Mouse (Mus musculus) adrenal gland, postnatal 25 days (tissue): ENCODE data around the gene Pcx. TPM values are rescaled to one million over a fixed set of nuclear protein-coding genes. Genes with fewer than 3 reads are reported as not detected.
A peak's percentile ranks its signal among the peaks of the same experiment; 100 is the strongest.

Experiments used
- DNase-seq: peaks from one replicate; pipeline ENCODE4 v3.0.0; 2021; ENCODE audit warnings: mixed read lengths
- total RNA-seq: library from RNA; stranded (reverse); gene quantifications from 2 replicates; pipeline ENCODE4 v1.2.3, GENCODE M21; 2021

Gene Pcx
- total RNA-seq, 1 experiment from 2014 or later, result 620 TPM

GRCm38 (mm10) chr19:4548305-4548883 is 38.1 kb downstream of the Pcx start:
- peak; percentile 17 for DNase-seq

GRCm38 (mm10) chr19:4554248-4554647 is 44.0 kb downstream of the Pcx start:
- no peak for DNase-seq

- DNase-seq, result no peak
These were observed 44.8 kb downstream of the Pcx start for GRCm38 (mm10) chr19:4555086-4555485.

DNA sequence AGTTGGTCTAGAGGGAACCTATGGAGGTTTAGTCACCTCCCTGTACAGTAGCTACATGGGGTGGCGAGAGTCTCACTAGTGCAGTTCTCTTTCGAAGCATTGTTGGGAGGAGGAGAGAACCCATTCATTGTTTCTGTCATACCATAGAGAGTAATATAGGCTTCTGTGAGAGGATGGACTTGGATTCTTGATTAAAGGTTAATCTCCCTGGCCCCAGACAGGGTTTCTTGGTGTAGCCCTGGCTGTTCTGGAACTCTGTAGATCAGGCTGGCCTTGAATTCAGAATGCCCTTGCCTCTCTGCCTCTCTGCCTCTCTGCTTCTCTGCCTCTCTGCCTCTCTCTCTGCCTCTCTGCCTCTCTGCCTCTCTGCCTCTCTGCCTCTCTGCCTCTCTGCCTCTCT is 46.5 kb downstream of the Pcx start:
- no peak for DNase-seq

- DNase-seq, result peak; percentile 54
These were observed 47.7 kb downstream of the Pcx start for GRCm38 (mm10) chr19:4557796-4558569.

DNA sequence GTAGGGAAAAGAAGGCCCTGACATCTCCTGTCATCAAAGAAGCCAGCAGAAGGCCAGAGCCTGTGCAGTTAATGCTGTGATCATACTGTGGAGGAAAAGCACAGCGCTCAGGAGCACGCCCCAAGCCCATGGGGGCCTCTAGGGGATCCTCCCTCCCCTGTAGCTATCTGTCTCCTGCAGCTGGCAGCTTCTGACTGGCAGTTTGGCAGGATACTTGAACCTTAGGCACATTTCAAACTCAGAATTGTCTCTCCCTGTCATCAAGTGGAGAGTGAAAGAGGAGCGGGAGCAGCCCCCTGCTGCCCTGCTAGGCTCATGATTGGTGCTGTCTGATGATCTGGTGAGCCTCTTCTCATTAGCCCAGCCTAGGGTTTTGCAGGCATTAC is 48.3 kb downstream of the Pcx start:
- DNase-seq, result no peak

DNA sequence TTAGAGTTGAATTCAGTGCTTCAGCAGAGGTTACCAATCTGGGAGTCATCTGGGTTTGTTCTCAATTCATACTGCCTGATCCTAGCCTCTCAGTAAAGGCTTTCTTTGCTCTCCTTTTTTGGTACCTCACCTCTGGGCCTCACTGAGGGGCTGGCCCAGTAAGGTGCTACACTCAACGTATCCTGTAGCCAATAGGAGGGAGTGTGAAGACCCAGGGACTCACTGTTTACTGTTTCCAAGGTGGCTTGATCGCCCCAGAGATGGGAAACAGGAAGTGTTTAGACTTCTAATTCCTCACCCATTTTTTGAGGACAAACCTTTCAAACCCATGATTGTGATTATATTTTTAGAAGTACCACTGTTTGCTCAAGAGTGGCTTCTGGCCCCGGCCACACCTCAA is 48.7 kb downstream of the Pcx start:
- DNase-seq, result no peak

- DNase-seq, result no peak
These were observed 49.3 kb downstream of the Pcx start for GRCm38 (mm10) chr19:4559588-4559987.

DNA sequence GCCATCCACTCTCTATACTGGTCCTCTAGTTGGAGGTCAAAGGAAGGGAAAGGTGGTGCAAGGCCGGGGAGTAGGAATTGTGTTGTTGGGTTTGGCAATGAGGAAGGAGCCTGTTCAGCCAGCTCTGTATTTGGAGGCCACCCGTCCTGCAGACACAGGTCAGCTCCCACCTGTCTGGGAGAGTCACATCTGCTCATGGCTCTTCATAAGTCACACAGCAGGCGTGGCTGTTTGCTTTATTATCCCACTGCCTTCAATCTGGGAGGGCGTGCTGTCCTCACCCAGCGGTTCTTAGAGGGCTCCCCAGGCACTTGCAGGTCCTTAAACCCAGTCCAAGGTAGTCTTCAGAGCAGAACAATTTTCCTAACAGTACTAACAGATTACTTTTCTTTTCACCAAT is 49.9 kb downstream of the Pcx start:
- no peak for DNase-seq

GRCm38 (mm10) chr19:4565678-4566077 is 55.4 kb downstream of the Pcx start:
- DNase-seq, result no peak

GRCm38 (mm10) chr19:4566880-4567279 is 56.6 kb downstream of the Pcx start:
- DNase-seq, result no peak

GRCm38 (mm10) chr19:4567665-4568064 is 57.4 kb downstream of the Pcx start:
- DNase-seq, result no peak

- DNase-seq, result no peak
These were observed 58.6 kb downstream of the Pcx start for GRCm38 (mm10) chr19:4568832-4569231.

GRCm38 (mm10) chr19:4569356-4570236 is 59.3 kb downstream of the Pcx start:
- no peak for DNase-seq

DNA sequence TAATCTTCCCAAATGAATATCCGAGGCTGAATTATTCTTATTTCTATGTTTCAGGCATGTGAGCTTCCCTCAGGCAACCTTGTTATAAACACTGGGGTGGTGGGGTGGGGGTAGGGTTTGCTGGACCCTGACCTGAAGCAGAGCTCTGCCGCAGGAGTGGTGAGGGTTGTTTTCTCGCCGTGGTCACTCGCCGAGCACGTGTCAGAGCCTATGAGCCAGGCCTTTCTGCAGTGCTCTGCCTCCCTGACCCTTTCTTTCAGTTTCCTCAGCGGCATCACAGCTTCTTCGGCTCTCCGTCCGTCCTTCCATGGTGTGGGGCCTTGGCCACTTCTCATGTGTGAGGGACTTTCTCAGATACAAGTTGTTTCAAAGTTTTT is 60.0 kb downstream of the Pcx start:
- DNase-seq, result no peak

- no peak for DNase-seq
These were observed 60.5 kb downstream of the Pcx start for GRCm38 (mm10) chr19:4570815-4571214.

DNA sequence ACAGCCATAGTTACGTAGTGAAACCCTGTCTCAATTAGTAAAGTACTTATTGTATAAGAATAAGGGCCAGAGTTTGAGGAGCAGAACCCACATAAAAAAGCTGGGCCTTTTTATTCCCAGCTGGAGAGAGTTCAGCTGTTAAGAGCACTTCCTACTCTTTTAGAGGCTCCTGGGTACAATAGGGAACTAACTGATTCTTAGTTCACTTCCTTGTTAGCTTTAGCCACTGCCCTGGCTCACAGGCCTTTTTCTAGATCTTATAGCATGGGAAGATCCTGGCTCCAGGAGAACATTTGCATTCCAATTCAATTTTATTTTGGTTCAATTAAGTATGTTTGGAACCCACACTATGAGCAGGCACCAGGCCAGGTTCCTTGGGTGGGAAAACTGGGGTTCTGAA is 61.4 kb downstream of the Pcx start:
- DNase-seq, result no peak

GRCm38 (mm10) chr19:4572061-4572460 is 61.8 kb downstream of the Pcx start:
- DNase-seq, result no peak

GRCm38 (mm10) chr19:4572467-4572866 is 62.2 kb downstream of the Pcx start:
- no peak for DNase-seq

DNA sequence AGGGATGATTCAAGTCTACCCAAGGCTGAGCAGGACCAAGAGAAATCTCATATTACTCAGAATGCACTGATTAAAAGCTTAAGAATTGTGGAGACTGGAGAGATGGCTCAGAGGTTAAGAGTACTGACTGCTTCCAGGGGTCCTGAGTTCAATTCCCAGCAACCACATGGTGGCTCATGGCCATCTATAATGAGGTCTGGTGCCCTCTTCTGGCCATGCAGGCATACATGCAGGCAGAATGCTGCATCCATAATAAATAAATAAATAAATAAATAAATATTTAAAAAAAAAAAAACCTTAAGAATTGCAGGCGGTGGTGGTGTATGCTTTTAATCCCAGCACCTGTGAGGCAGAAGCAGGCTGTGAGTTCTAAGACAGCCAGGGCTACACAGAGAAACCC is 63.0 kb downstream of the Pcx start:
- no peak for DNase-seq

- no peak for DNase-seq
These were observed 68.5 kb downstream of the Pcx start for GRCm38 (mm10) chr19:4578799-4579198.

GRCm38 (mm10) chr19:4579296-4579695 is 69.0 kb downstream of the Pcx start:
- no peak for DNase-seq

DNA sequence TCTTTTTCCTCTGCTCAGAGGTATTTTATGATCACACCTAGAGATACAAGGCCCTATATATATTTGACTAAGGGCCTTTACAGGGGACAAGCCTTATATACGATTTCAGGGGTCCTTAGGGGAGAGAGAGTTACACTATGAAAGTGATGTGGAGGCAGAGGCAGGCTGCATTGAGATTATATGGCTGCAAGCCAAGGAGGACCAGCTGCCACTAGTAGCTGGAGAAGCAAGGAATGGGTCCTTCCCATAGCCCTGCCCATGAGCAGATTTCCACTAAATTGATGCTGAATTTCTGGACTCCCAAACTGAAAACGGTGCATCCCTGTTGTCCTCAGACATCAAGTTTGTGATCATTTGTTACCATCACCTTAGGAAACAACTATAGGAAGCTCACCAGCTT is 73.6 kb downstream of the Pcx start:
- no peak for DNase-seq
